Mouse (Mus musculus): ENCODE data around the gene Lss.

DNA sequence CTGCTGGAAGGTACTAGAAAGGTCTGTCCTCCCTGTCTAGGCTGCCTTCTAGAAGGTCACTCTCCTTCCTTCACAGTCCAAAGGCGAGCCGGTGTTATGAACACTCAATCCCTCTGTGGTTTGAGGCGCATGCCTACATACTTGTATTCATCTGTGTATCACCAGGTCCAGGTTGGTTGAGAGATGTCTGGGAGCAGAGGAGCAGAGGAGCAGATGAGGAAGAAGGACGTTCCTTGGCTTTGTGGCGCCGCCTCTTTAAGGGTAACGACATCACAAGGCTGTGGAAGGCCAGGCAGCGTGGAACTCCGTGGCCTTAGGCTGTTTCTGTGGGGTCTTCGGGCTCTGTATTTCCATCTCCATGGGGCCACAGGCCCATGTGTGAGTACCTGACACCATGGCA is 30.6 kb downstream of the Lss start, which contains the start of gene Spatc1l:
- no peak for TF ChIP-seq CTCF (IDR thresholded peaks at IDR 0.05; ENCODE audit: low read depth)
- no peak for TF ChIP-seq EP300 (IDR thresholded peaks at IDR 0.05; ENCODE audit: low read depth)
